Mouse (Mus musculus): ENCODE data around the gene Itsn2.

- TF ChIP-seq POLR2A (IDR thresholded peaks at IDR 0.05; ENCODE audit: control insufficient read depth, low read depth, low read length) (no peak), CTCF (IDR thresholded peaks at IDR 0.05; ENCODE audit: control insufficient read depth, insufficient read depth, insufficient replicate concordance, low read depth, low read length) (no peak)
Measured at GRCm38 (mm10) chr12:4640737-4641136, 48.3 kb downstream of the Itsn2 start.
